8 mouse cellular contexts compared by ENCODE assay signal in genomic region chr12:69295651-69296050, GRCm38 (mm10). TPM values are rescaled to one million over a fixed set of nuclear protein-coding genes. Genes with fewer than 3 reads are reported as not detected.
DNase-seq lines count a peak whose midpoint lies in the region; ATAC-seq and TF ChIP-seq lines count a peak whose summit lies in the region.

No protein-coding gene starts in this region.

- H3K79me2 ChIP-seq in heart, adult 2 months (replicated peaks; ENCODE audit: control insufficient read depth, insufficient read depth, low read length): peaks cover 3% of the 10 kb centered on the region; the same call in 1 of the 2 replicates

- no peak overlapping the region for H3K9ac ChIP-seq in heart, adult 2 months (ENCODE audit: low read depth, low read length)
- H3K9ac ChIP-seq in embryonic facial prominence, embryonic 11.5 days (replicated peaks; ENCODE audit: low read length): peak overlapping the region; percentile 99
- H3K9ac ChIP-seq in intestine, postnatal 0 days (ENCODE audit: low read depth, low read length): no peak overlapping the region

- no peak for TF ChIP-seq CTCF in heart, adult 2 months (IDR thresholded peaks at IDR 0.05)
- TF ChIP-seq CTCF in intestine, postnatal 0 days (IDR thresholded peaks at IDR 0.05; ENCODE audit: low read depth): no peak

- no peak overlapping the region for H3K4me3 ChIP-seq in heart, adult 2 months
- peak overlapping the region; percentile 95; the same call in 1 of the 2 replicates for H3K4me3 ChIP-seq in embryonic facial prominence, embryonic 11.5 days (ENCODE audit: low read depth, low read length)
- no peak overlapping the region; the same call in 1 of the 2 replicates for H3K4me3 ChIP-seq in intestine, postnatal 0 days (ENCODE audit: low read depth, low read length)

- no peaks in the 10 kb centered on the region for H3K27me3 ChIP-seq in heart, adult 2 months (ENCODE audit: control insufficient read depth, insufficient read depth, low read length)
- H3K27me3 ChIP-seq in embryonic facial prominence, embryonic 11.5 days (ENCODE audit: control insufficient read depth, insufficient read depth, low read length): no peaks in the 10 kb centered on the region
- no peaks in the 10 kb centered on the region for H3K27me3 ChIP-seq in intestine, postnatal 0 days (replicated peaks; ENCODE audit: control insufficient read depth, insufficient read depth, low read length)

- TF ChIP-seq POLR2A in heart, adult 2 months (IDR thresholded peaks at IDR 0.05; ENCODE audit: insufficient read depth, low read depth, low read length): no peak

- WGBS in heart, adult 2 months: 82% methylated on average over 4 of the region's 4 CpGs
- whole genome bisulfite sequencing in embryonic facial prominence, embryonic 11.5 days: 80% methylated on average over 4 of the region's 4 CpGs
- WGBS in intestine, postnatal 0 days: 86% methylated on average over 4 of the region's 4 CpGs

- no peaks in the 10 kb centered on the region for H3K9me3 ChIP-seq in embryonic facial prominence, embryonic 11.5 days (replicated peaks; ENCODE audit: control insufficient read depth, low read length)
- no peaks in the 10 kb centered on the region for H3K9me3 ChIP-seq in intestine, postnatal 0 days (ENCODE audit: control insufficient read depth)

- H3K4me1 ChIP-seq in heart, adult 2 months (ENCODE audit: control insufficient read depth, insufficient read depth, low read length): peaks cover 6% of the 10 kb centered on the region
- no peaks in the 10 kb centered on the region; the same call in 1 of the 2 replicates for H3K4me1 ChIP-seq in embryonic facial prominence, embryonic 11.5 days (ENCODE audit: control insufficient read depth, insufficient read depth, low read length)
- H3K4me1 ChIP-seq in intestine, postnatal 0 days (replicated peaks; ENCODE audit: control insufficient read depth, insufficient read depth, low read length): peaks cover 6% of the 10 kb centered on the region; the same call in 1 of the 2 replicates

- H3K36me3 ChIP-seq in heart, adult 2 months (ENCODE audit: control insufficient read depth, insufficient read depth, low read length): peaks cover 6% of the 10 kb centered on the region
- H3K36me3 ChIP-seq in embryonic facial prominence, embryonic 11.5 days (replicated peaks; ENCODE audit: control insufficient read depth, insufficient read depth, low read depth, low read length): no peaks in the 10 kb centered on the region
- H3K36me3 ChIP-seq in intestine, postnatal 0 days (ENCODE audit: control insufficient read depth, insufficient read depth): no peaks in the 10 kb centered on the region; the same call in none of the 2 replicates

- ATAC-seq in embryonic facial prominence, embryonic 11.5 days (replicated peaks; ENCODE audit: insufficient number of reproducible peaks, low FRiP score, low TSS enrichment, low read depth): no peak
- no peak for ATAC-seq in intestine, postnatal 0 days

- H3K27ac ChIP-seq in heart, adult 2 months: peak overlapping the region; percentile 95
- no peak overlapping the region for H3K27ac ChIP-seq in embryonic facial prominence, embryonic 11.5 days (replicated peaks; ENCODE audit: low read depth, low read length)
- no peak overlapping the region for H3K27ac ChIP-seq in intestine, postnatal 0 days (ENCODE audit: low read depth, low read length)

- intact Hi-C loops in heart, adult 2 months (cut with DNase I): loop anchor here (2.0 to 5.0 kb wide), 2 partner anchors 55 to 98 kb away; partner anchors contain the start of genes Dnaaf2, Gm49383 and Klhdc1

- peak in 1 of 2 experiments; percentile 34 for DNase-seq in heart, adult 2 months
- no peak for DNase-seq in heart, postnatal 4 days
- peak; percentile 27 for DNase-seq in A20 (ENCODE audit: low read depth, low spot score)
- DNase-seq in embryonic facial prominence, embryonic 11.5 days (ENCODE audit: low spot score): no peak
- DNase-seq in skeletal muscle tissue, adult 2 months (ENCODE audit: low read depth, low spot score): peak; percentile 34
- no peak for DNase-seq in ovary, adult 18-20 months (ENCODE audit: low spot score)
- no peak for DNase-seq in left cerebral cortex, adult 11 months (ENCODE audit: low spot score)

- no peak for TF ChIP-seq EP300 in heart, adult 2 months (IDR thresholded peaks at IDR 0.05; ENCODE audit: insufficient read depth, low read depth, low read length)

- H3K4me2 ChIP-seq in embryonic facial prominence, embryonic 11.5 days (ENCODE audit: low read depth, low read length): no peak overlapping the region; the same call in 1 of the 2 replicates
- H3K4me2 ChIP-seq in intestine, postnatal 0 days (replicated peaks; ENCODE audit: low read depth): peak overlapping the region; percentile 74; the same call in 1 of the 2 replicates

RNA-seq across cellular contexts. Expression of gene Klhdc2, which starts 0.8 kb away (rescaled TPM):
- 100 to 1,000 TPM in 1 of 2 experiments, 10 to 100 TPM in 1; 93.1 to 114 TPM for total RNA-seq in heart, adult 2 months (2021)
- 46.7 and 81.4 TPM in 2 replicates for polyA plus RNA-seq in heart, adult 2 months (2012; rRNA removed)
- 100 to 1,000 TPM in 1 of 2 experiments, 10 to 100 TPM in 1; 99.3 to 107 TPM for total RNA-seq in heart, postnatal 4 days (2021)
- 235 and 241 TPM in 2 replicates for polyA plus RNA-seq in embryonic facial prominence, embryonic 11.5 days (2014; fragmentation: Nextera tagmentation; extraction: Ambion mirVana)
- polyA plus RNA-seq in intestine, postnatal 0 days (2015; fragmentation: Nextera tagmentation; extraction: Ambion mirVana): 67.7 and 70.3 TPM in 2 replicates

RNA-seq across cellular contexts. Expression of gene Klhdc1, which starts 54.7 kb away (rescaled TPM):
- total RNA-seq in heart, adult 2 months (2021): 10 to 100 TPM; 34.6 to 38.7 TPM
- 10.2 and 10.5 TPM in 2 replicates for polyA plus RNA-seq in heart, adult 2 months (2012; rRNA removed)
- 10 to 100 TPM; 10.8 to 11.3 TPM for total RNA-seq in heart, postnatal 4 days (2021)
- polyA plus RNA-seq in embryonic facial prominence, embryonic 11.5 days (2014; fragmentation: Nextera tagmentation; extraction: Ambion mirVana): 3.4 and 4.6 TPM in 2 replicates
- polyA plus RNA-seq in intestine, postnatal 0 days (2015; fragmentation: Nextera tagmentation; extraction: Ambion mirVana): 8.1 and 8.3 TPM in 2 replicates

Comparison
In these comparisons a context has a peak if more than half of its experiments do, and no peak if none do; other contexts are left out.
1. DNase-seq: peak in A20 (single experiment) and skeletal muscle tissue, adult 2 months (single experiment); none in heart, postnatal 4 days (single experiment), embryonic facial prominence, embryonic 11.5 days (single experiment), ovary, adult 18-20 months (single experiment) and left cerebral cortex, adult 11 months (single experiment).